Mouse (Mus musculus): ENCODE data around the gene Gpc6.

DNA sequence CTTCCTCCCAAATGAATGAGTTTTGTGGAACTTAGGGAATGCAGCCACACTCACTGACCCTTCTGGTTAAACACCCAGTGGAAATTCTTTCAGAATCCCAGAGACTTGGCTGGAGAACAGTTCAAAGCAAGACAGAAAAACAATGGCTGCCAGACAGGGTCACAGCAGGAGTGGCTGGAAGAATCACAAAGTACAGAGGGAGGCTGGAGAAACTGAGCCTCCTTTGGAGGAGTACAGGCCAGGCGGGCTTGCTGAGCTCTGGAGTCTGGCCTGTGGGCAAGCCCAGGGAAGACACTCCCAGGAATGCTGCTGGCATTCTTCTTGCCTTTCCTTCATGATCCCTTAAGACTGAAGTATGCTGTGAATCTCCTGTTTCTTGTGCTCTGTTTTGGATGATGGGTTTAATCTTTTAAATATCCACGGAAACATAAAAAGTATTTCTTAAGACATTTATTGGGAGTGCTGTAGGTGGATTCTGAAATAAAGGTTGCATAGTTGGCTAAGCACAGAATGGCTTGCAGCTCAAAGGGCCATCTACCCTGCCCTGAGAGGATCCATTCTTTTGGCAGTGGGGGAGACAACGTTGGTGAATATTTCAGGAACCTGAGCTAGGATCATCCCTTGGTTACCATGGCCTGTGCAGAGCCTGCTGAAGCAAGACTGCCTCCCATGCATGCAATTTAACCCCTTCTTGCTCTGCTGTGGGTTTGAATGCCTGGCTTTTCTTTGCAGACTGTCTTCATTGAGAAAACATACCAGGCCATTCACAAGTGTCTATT, 342.9 kb downstream of the Gpc6 start:
- TF ChIP-seq CTCF (IDR thresholded peaks at IDR 0.05; ENCODE audit: low read depth, low read length) (no peak), POLR2A (IDR thresholded peaks at IDR 0.05; ENCODE audit: borderline replicate concordance, low read depth, low read length) (no peak)

All from bone marrow macrophage, adult 2 months (primary cell).